7 mouse cellular contexts compared by ENCODE assay signal in genomic region chr13:89929477-89929876, GRCm38 (mm10).
A peak's percentile ranks its signal among the peaks of the same experiment; 100 is the strongest.
DNase-seq lines count a peak whose midpoint lies in the region; ATAC-seq and TF ChIP-seq lines count a peak whose summit lies in the region.

No protein-coding gene starts in this region.

- 7% methylated on average over 3 of the region's 3 CpGs for WGBS in lung, postnatal 0 days

- peak; percentile 89 to 91 for ATAC-seq in hematopoietic stem cell, adult 5-6 weeks (replicated peaks in 1 of 2; ENCODE audit: insufficient read depth in 1 of 2, low FRiP score in 2 of 2, low TSS enrichment in 1 of 2, low read depth in 1 of 2, poor library complexity in 2 of 2, severe bottlenecking in 2 of 2)
- no peak for ATAC-seq in lung, postnatal 0 days

- no peak overlapping the region for H3K9ac ChIP-seq in lung, postnatal 0 days (replicated peaks; ENCODE audit: low read depth)

- DNase-seq in 3134 (ENCODE audit: extremely low read depth, insufficient read length, low spot score) (peak; percentile 4), NIH3T3 (ENCODE audit: low read depth) (peak; percentile 55)
- peak; percentile 22 for DNase-seq in lung, postnatal 0 days (ENCODE audit: low spot score)
- no peak for DNase-seq in layer of hippocampus, adult 8-10 months (ENCODE audit: low spot score in 2 of 2)
- DNase-seq in right cerebral cortex, postnatal 36 days (ENCODE audit: low spot score in 2 of 2), result no peak
- no peak for DNase-seq in spleen, postnatal 4 days (ENCODE audit: low spot score in 2 of 2)

- no peaks in the 10 kb centered on the region for H3K4me1 ChIP-seq in lung, postnatal 0 days (ENCODE audit: insufficient read depth, low read depth, low read length)

- no peak overlapping the region for H3K27ac ChIP-seq in lung, postnatal 0 days (ENCODE audit: low read length)

- no peaks in the 10 kb centered on the region for H3K27me3 ChIP-seq in lung, postnatal 0 days (replicated peaks; ENCODE audit: insufficient read depth, low read length)

- no peak for TF ChIP-seq CTCF in lung, postnatal 0 days (IDR thresholded peaks at IDR 0.05)

- H3K36me3 ChIP-seq in lung, postnatal 0 days (ENCODE audit: insufficient read depth, low read length), result no peaks in the 10 kb centered on the region

- H3K9me3 ChIP-seq in lung, postnatal 0 days (ENCODE audit: low read length), result no peaks in the 10 kb centered on the region

- H3K4me3 ChIP-seq in lung, postnatal 0 days (ENCODE audit: low read depth, low read length), result no peak overlapping the region

- TF ChIP-seq EP300 in lung, postnatal 0 days (IDR thresholded peaks at IDR 0.05), result no peak

- H3K4me2 ChIP-seq in lung, postnatal 0 days (replicated peaks; ENCODE audit: low read depth, low read length), result peak overlapping the region; percentile 31; the same call in 1 of the 2 replicates

Comparison
In these comparisons a context has a peak if more than half of its experiments do, and no peak if none do; other contexts are left out.
1. DNase-seq: peak in 3134 (single experiment), NIH3T3 (single experiment) and lung, postnatal 0 days (single experiment); none in layer of hippocampus, adult 8-10 months (0 of 2), right cerebral cortex, postnatal 36 days (0 of 2) and spleen, postnatal 4 days (0 of 2).